Mouse (Mus musculus) MN1 (cell line): Measurements from ENCODE around the gene Kazald1.

Experiments used
- DNase-seq: peaks from one replicate; pipeline ENCODE4 v3.0.0-alpha.2; 2016; ENCODE audit warnings: low spot score

Kazald1 gene

DNA sequence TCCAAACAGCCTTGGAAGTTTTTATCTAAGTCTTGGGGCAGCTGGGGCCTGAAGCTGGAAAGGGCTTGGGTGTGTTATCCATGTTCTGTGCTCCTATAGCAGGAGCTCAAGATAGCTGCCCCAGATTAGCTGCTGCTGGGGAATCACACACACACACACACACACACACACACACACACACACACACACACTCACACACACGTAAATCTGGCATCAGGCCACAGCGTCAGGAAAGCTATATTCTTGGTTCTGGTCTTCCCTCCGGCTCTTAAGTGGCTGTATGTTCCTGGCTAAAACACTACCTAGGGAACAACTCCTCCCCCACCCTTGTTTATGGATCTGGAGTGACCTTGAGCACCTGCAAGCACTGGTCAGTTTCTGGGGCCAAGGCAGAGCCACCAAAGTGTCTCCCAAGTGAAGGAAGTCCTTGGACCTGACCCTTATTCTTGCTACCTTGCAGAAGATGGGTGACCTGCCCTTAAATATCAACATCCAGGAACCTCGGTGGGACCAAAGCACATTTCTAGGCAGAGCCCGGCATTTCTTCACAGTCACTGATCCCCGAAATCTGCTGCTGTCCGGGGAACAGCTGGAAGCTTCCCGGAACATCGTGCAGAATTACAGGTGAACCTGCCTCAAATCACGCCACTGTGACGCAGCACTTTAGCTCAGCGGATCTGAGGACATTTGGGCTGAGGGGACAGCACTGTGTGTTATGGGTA, 26.2 kb upstream of the Kazald1 start:
- no peak for DNase-seq

DNA sequence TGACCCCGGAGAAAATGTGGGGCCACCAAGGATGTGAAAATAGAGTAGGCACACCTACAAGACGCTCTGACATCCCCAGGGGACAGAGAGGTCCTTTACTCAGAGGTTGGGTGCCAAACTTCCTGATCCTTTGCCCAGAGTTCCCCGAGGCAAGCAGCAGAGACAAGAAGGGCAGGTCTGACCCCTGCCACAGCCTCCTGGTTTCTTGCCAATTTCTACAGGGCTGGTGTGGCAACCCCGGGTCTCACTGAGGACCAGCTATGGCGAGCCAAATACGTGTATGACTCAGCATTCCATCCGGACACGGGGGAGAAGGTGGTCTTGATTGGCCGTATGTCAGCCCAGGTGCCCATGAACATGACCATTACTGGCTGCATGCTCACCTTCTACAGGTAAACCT, 25.5 kb upstream of the Kazald1 start:
- no peak for DNase-seq

DNA sequence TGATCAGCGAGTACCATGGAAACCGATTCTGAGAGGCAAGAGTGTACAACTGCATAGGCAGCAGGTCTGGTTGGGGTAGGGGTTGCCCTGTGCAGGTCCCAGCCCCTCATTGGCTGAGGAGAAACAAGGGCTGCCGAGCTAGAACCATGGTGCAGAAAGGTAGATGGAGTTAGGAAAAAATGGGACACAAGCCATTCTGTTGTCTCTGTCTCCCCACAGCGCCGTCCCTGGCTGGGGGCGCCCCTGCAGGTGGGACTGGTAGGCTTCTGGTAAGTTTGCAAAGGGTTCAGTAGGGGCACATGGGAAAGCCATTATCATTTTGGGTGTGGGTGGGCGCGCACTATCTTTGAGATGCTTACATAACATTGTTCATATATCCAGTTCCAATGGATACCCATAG, 21.6 kb upstream of the Kazald1 start:
- no peak for DNase-seq

DNA sequence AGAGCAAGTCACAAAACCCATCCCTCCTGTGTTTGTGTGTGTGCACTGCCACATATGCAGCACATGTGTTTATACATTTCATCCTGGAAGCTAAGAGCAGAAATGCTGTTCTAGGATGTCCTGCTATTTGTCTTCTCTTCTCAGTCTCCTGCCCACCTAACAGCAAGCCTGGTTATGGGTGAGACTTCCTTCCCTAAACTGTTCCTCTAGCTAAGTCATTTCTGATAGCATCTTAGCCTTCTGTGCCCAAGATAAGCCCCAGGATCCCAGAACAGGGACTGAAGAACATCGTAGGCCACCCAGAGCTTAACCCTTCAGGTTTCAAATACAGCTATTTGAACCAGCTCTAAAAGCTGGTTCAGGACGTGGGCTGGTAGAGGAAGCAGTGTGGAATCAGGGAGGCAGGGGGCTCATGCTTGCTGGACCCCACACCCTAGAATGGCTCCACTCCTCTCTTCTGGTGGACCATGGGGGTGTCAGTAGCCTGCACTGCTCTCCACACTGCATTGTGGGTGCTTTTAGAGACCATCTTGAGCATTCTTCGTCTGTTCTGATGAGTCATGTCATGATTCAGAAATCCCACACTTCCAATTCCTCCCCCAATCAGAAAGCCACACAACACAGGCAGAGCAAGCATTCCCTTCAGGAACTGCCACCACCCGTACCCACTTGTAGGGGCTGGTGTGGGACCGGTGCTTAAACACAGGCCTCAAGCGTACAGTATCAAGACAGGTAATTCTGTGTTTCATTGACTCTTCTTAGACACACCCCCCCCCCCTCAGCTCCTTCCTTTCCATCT, 19.9 kb upstream of the Kazald1 start:
- DNase-seq: no peak

DNA sequence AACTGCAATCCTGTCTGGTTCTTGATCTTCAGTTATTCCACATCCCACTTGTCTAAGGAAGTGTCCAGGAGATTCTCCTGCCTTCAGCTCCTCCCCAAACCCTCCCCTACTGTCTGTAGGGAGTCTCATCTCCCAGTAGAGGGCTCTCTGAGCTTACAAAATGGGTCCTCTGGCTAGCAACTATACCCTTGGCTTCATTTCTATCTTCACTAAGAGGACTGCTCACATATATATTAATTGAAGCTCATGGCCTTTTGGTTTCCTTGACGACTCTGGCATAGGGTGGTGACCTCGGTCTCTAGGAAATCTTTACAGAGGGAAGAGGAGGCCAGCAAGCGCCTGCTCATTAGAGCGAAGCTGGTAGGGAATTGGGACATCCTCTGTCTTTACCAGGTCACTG, 18.7 kb upstream of the Kazald1 start:
- peak; percentile 81 for DNase-seq

DNA sequence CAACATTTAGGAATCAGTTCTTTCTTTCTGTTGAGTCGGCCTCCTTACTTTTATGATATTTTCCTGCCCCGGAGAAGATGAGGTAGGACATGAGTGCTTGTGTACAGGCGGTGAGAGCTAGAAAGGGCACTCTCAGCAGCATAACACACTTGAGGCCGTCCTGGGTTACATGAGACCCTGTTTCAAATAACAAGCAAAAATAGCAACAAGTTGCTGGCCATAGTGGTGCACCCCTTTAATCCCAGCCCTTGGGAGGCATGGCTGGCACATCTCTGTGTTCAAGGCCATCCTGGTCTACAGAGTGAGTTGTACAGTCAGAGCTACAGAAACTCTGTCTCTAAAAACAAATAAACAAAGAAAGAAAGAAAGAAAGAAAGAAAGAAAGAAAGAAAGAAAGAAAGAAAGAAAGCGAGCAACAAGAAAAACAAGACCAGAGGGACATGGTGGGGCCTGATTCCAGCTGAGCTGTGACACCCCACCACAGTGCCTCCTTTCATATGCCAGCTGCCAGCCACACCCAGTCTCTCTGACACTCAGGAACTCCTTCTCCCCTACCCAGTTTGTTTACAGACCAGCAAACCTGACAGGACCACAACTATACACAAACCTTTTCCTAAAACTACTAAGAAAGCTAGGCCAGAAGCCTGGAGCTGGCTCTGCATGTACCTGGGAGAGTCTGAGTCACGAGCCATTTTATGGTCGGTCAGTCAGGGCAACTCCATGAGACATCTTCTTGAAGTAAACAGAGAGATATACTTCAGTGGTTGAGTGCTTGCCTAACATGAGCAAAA, 17.9 kb upstream of the Kazald1 start:
- no peak for DNase-seq

DNA sequence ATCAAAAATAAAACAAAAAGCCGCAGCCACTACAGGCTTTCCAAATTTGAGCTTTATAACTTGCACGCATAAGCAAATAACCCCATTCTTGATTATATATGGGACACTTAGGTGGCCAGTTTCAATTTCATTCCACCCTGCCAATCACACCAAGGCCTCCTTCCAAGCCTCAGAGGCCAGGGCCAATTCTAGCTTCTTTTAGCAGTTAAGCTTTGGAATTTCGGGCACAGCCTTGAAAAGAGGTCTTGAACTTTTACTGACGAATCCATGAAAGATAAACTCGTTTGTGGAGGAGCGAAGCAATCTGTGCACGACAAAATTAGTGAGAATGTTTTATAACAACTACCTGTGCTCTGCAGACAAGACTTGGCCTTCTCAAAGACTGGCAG, 17.3 kb upstream of the Kazald1 start:
- DNase-seq: no peak

DNA sequence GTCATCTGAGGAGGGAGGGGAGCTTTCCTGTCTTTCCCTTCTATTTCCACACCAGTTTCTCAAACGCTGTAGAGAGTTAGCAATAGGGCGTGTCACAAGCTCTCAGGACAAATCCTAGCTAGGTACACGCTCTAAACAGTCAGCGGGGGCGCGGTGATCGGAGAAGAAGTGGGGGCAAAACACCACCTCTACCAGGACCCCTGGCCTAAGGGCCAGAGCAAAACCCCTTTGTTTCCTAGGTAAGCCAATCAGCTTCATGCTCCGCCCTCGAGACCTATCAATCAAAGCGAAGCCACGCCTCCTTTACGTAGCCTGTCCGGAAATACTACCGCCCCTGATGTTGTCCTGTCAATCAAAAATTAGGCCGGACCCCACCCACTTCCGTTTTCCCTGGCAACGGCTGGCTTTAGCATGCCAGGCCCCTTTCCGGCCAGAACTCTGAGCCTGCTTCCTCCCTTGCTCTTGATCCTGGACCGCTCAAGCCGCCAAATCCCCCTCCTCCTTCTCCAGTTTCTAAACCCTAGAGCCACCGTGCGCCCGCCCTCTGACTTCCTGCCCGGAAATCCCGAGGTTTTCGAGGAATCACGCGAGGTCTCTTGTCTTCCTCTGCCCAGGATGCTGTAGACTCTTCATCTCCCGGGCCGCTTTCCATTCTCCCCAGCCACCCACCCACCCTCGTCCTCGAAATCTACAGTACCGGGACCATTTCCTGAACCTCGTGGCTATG, 16.8 kb upstream of the Kazald1 start:
- DNase-seq: peak; percentile 94

DNA sequence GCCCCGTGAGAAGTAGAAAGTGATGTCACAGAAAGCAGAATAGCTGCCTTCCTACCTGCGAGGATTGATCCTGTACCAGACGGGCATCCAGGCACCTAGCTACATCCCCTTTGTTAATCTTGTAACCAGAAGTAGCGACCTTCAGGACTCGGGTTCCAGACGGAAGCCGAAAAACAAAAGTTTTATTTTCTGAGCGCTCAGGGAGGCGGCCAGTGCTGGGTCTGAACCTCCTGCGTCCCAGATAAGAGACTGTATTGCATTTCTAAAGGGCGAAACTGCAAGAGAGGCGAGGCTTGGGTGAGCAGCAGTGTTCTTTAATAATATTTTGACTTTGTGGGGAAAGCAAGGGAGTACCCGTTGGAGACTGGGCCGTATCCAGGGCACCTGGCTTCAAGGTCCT, 16.2 kb upstream of the Kazald1 start:
- no peak for DNase-seq

DNA sequence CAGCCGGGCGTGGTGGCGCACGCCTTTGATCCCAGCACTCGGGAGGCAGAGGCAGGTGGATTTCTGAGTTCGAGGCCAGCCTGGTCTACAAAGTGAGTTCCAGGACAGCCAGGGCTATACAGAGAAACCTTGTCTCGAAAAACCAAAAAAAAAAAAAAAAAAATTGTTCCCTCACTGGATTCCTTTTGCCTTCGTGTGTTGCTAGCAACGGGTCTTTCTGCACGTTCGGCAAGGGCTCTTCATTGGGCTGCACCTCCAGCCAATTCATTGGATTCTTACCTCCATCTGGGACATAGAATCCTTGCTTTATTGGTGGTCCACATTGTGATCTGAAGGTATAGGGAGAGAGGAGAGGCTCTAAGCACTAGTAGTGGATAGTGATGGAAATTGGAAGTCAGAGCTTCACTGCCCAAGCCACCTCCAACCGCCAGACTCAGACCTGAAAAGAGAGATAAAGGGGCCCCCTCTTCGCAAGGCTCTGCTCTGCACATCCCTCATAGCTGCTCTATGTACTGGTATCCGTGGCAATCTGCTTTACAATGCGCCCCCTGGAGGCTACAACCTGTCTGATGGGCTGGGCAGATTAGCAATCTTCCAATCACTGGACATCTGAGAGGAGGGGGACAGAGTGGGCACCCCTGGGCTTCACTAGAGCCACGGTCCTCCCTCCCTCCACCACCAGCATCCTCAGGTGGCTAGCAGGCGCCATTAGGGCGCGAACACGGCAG, 11.3 kb upstream of the Kazald1 start:
- no peak for DNase-seq

DNA sequence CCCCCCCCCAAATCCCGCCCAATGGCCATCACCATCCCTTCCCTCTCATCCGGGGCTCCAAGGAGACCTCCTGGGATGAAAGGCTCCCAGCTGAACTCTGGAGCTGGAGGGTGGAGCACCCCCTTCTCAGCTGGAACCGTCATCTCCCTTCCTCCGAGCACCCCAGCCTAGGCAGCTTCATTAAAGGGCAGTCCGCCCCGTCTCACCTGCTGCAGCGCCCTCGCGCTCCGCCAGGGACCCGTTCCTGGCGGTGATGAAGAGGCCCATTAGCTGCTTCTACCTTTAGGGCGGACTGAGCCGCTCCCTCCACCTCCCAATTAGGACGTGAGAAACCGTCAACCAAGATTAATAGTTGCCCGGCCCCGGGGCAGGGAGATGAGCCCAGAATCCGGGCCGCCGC, 9.8 kb upstream of the Kazald1 start:
- DNase-seq: no peak

DNA sequence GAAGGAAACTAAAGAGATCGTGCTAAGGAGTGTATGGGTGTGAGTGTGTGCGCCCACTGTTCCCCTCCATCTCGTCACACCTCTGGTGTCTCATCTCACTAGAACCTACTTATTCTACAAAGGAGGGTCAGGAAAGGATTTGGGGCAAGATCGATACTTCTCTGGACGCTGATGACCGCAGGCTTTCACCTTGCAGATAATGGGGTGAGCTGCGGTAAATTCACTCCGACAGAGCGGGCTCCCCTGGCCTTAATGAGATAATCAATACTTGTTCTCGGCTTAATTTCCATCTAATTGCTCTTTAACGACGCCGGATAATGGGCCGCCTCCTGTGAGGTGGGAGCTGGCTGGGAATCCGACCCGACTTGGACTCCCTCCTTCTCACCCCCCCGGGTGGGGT, 7.9 kb upstream of the Kazald1 start:
- no peak for DNase-seq

DNA sequence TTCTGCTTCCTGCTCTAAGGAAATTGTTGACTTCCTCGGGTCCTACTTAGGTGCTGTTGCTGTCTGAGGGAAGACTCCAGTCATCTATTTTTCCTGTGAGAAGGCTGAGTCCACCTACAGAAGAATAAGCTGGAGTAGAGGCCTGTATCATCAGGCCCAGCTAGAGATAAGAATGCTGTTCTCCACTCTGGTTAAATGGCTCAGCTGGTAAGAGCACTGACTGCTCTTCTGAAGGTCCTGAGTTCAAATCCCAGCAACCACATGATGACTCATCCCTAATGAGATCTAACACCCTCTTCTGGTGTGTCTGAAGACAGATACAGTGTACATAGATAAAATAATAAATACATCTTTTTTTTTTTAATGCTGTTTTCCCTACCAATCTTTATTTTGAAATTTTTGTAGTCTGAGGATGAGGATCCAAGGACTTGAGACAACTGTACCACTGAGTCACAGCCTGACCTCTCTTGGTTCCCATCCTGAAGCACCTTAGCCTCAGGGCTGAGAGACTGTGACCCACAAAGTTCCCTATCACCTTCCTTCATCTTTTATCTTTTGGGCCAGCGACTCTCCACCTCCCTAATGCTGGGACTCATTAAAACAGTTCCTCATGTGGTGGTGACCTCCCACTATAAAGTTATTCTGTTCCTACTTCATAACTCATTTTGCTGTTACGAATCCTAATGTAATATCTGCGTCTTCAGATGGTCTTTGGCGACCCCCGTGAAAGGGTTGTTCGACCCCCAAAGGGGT, 7.1 kb upstream of the Kazald1 start:
- DNase-seq: no peak

DNA sequence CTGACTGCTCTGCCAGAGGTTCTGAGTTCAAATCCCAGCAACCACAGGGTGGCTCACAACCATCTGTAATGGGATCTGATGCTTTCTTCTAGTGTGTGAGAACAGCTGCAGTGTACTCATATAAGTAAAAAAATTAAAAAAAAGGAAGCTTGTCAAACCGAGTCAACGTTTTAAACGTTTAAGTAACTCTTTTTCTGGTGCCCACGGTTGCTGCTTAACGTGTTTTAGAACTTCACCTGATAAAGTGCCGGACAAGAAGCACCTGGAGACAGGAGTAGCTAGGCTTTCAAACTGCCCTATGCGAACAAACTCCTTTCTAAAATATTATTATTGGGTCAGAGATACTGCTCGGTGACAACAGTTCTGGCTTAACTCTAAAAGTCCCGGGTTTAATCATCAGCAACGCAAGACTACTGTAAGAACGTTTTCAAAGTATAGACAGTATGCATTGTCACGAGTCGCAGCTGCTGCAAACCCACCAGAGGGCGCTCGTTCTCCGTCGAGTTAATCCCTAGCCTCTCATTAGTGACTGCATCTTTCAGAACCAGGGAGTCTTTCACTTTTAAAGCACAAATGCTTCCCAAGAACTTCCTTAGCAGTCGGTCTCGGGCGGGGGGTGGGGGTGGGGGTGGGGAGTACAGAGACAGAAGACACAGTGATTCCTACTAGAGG, 1.0 kb upstream of the Kazald1 start:
- peak; percentile 82 for DNase-seq

DNA sequence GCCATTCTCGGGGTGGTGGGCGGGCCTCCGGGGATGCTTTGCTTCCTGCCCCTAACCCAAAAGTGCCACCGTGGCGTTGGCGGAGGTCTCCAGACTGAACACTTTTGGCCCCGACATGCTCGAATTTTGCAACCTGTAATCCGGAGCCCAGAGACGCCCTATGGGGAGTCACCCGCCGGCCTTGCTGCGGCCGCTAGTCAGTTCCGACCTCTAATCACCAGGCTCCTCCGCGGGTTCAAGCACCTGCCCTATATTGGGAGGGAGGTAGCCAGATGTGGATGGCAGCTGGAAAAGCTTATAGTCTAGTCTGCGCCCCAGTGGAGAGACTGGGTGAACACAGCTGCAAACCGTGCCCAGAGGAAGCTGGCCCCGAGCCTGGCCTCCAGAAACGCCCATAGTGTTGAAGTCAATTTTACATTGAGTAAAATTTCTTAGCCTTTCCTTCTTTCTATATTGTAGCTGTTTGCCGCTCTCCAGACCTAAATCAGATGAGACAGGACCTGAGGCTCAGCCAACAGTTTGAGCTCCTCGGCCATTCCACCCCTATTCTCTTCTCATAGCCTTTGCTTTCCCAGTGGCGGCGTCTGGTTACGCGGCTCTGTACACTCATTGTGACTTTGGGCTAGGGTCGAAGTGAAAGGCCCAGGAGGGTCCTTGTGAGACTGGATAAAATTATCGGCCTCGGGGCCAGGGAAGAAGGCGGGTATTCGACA, 438 bp downstream of the Kazald1 start:
- DNase-seq: peak; percentile 66

DNA sequence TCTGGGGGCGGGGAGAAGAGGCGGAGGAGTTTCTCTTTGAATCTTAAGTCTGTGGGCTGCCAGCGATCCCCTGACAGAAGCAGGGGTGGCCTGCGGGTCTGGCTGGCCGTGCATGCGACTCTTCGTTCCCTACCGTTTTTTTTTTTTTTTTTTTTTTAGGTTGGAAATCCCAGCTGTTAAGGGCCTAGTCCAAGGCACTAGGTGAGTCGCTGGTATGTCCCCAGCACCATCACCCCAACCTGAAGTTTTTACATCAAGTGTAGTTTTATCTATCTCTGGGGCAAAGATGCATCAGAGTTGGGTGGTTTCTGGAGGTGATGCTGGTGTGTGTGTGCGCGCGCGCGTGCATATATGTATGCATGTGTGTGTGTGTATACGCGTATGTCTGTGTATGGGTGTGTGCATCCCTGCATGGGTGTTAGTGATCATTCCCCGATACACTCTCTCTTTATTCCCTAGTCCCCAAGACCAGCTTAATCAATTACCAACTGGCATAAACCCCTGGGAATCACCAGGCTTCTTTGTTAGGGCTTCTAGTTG, 1.1 kb downstream of the Kazald1 start:
- peak; percentile 25 for DNase-seq

DNA sequence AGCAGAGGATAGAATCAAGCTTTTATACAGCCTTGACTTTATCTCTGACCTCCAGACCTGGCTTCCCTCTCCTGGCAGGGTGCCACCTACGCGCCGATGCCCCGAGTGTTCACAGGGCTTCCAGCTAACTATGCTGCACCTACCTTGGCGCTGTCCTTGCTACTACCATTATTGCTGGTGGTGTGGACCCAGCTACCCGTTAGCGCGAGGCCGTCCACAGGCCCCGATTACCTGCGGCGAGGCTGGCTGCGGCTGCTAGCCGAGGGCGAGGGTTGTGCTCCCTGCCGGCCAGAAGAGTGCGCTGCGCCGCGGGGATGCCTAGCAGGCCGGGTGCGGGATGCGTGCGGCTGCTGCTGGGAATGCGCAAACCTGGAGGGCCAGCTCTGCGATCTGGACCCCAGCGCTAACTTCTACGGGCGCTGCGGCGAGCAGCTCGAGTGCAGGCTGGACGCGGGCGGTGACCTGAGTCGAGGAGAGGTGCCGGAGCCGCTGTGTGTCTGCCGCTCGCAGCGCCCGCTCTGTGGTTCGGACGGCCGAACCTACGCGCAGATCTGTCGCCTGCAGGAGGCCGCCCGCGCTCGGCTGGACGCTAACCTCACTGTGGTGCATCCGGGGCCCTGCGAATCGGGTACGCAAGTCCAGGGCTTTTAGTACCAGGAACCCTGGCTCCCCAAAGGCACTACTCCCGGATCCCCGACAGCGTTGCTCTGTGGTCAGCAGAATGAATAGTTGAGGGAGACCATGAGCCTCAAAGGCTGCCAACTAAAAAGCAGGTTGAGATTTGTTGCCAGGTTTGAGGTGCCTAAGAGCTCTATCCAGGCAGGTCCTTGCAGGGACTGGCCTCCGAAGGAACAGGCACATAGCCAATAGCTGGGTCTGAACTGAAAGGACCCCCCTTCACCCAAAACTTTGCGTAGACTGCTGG, 1.8 kb downstream of the Kazald1 start:
- DNase-seq: peak; percentile 86
